Mouse (Mus musculus) gastrocnemius, postnatal 25 days (tissue): ENCODE results near the gene Gli2. TPM values are rescaled to one million over a fixed set of nuclear protein-coding genes. Genes with fewer than 3 reads are reported as not detected.
A peak's percentile ranks its signal among the peaks of the same experiment; 100 is the strongest.

Source experiments
- DNase-seq: peaks from one replicate; pipeline ENCODE4 v3.0.0; 2022
- total RNA-seq, 2 experiments: library from RNA; stranded (reverse); gene quantifications; 1 replicate in 1 of 2; 2 replicates in 1 of 2; pipeline ENCODE4 v1.2.3; 2021

Gene Gli2
- total RNA-seq, 2 experiments from 2014 or later = 1.4 to 1.5 TPM

- DNase-seq = no peak
Measured at GRCm38 (mm10) chr1:118901868-118902586, 151.4 kb downstream of the Gli2 start.

GRCm38 (mm10) chr1:118898351-118898750 is 155.1 kb downstream of the Gli2 start:
- no peak for DNase-seq

GRCm38 (mm10) chr1:118895026-118895762 is 158.2 kb downstream of the Gli2 start:
- peak; percentile 58 for DNase-seq

GRCm38 (mm10) chr1:118891395-118891794 is 162.0 kb downstream of the Gli2 start:
- no peak for DNase-seq

- no peak for DNase-seq
Measured at GRCm38 (mm10) chr1:118890125-118890875, 163.1 kb downstream of the Gli2 start.

- DNase-seq = no peak
Measured at GRCm38 (mm10) chr1:118880781-118881247, 172.6 kb downstream of the Gli2 start.

GRCm38 (mm10) chr1:118878291-118878690 is 175.1 kb downstream of the Gli2 start:
- DNase-seq = no peak

GRCm38 (mm10) chr1:118875227-118875626 is 178.2 kb downstream of the Gli2 start:
- DNase-seq = no peak

- DNase-seq = peak; percentile 27
Measured at GRCm38 (mm10) chr1:118873559-118873958, 179.9 kb downstream of the Gli2 start.

GRCm38 (mm10) chr1:118864735-118865134 is 188.7 kb downstream of the Gli2 start:
- no peak for DNase-seq

GRCm38 (mm10) chr1:118864031-118864430 is 189.4 kb downstream of the Gli2 start:
- DNase-seq = no peak

GRCm38 (mm10) chr1:118858101-118858500 is 195.3 kb downstream of the Gli2 start:
- DNase-seq = no peak

- DNase-seq = no peak
Measured at GRCm38 (mm10) chr1:118830658-118831057, 222.8 kb downstream of the Gli2 start.

GRCm38 (mm10) chr1:118826614-118827013 is 226.8 kb downstream of the Gli2 start:
- no peak for DNase-seq

GRCm38 (mm10) chr1:118825467-118826219 is 227.8 kb downstream of the Gli2 start:
- no peak for DNase-seq

- DNase-seq = no peak
Measured at GRCm38 (mm10) chr1:118825035-118825434, 228.4 kb downstream of the Gli2 start.

- no peak for DNase-seq
Measured at GRCm38 (mm10) chr1:118822258-118822657, 231.2 kb downstream of the Gli2 start.

GRCm38 (mm10) chr1:118815015-118815414 is 238.4 kb downstream of the Gli2 start:
- DNase-seq = no peak

- no peak for DNase-seq
Measured at GRCm38 (mm10) chr1:118810336-118810735, 243.1 kb downstream of the Gli2 start.

GRCm38 (mm10) chr1:118806727-118807126 is 246.7 kb downstream of the Gli2 start:
- DNase-seq = no peak

- no peak for DNase-seq
Measured at GRCm38 (mm10) chr1:118802166-118802565, 251.3 kb downstream of the Gli2 start.
